In the genomic region with DNA sequence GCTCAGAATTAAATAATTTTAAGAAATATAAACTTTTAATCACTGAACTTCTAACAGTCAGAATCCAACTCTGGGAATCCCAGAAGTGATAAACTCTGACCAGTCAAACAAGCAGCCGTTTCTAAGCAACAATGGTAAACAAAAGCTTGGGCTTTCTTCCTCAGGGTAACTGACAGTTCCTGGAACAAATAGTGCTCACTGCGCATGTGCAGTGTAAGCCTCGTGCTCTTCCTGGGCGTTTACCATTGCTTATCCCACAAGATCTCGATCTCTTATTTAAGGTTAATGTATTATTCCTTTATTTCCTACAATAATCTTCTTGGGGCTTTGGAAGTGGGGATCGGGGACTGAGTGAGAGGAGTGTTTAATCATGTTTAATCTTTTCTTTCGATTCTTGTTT, we compare ENCODE assay signal across 31 mouse cellular contexts. TPM values are rescaled to one million over a fixed set of nuclear protein-coding genes. Genes with fewer than 3 reads are reported as not detected.
DNase-seq lines count a peak whose midpoint lies in the region; TF ChIP-seq lines count a peak whose summit lies in the region.
"Had no signal": no experiment of that assay in that cellular context is flagged by ENCODE, and none has a peak within 500 bp of the region (broad histone marks: within the 10 kb centered on the region; RNA-seq: fewer than 3 reads in every experiment).

A26c2 (minus strand) TSS at position 101 of the 400 bp plus-strand sequence.

- TF ChIP-seq CTCF in testis, adult 2 months (IDR thresholded peaks at IDR 0.05; ENCODE audit: control insufficient read depth, insufficient read depth, insufficient replicate concordance, low read depth, low read length), result no peak

- peak within 1 kb of the TSS; percentile 72 for H3K27ac ChIP-seq in testis, adult 2 months (ENCODE audit: control insufficient read depth, insufficient read depth, low read depth, low read length)
- H3K27ac ChIP-seq: embryonic facial prominence, embryonic 13.5 days; embryonic facial prominence, embryonic 15.5 days; forebrain, embryonic 10.5 days; forebrain, embryonic 12.5 days had no signal

- no peaks in the 10 kb centered on the region for H3K4me1 ChIP-seq in testis, adult 2 months (ENCODE audit: control insufficient read depth, insufficient read depth, low read length)
- H3K4me1 ChIP-seq: embryonic facial prominence, embryonic 13.5 days; embryonic facial prominence, embryonic 15.5 days; forebrain, embryonic 10.5 days; forebrain, embryonic 12.5 days had no signal

- H3K36me3 ChIP-seq in testis, adult 2 months (ENCODE audit: control insufficient read depth, insufficient read depth, low read length), result no peaks in the 10 kb centered on the region
- H3K36me3 ChIP-seq: embryonic facial prominence, embryonic 13.5 days; embryonic facial prominence, embryonic 15.5 days; forebrain, embryonic 10.5 days; forebrain, embryonic 12.5 days had no signal

- no peak for TF ChIP-seq POLR2A in testis, adult 2 months (IDR thresholded peaks at IDR 0.05; ENCODE audit: control insufficient read depth, low read depth, low read length)

- H3K4me3 ChIP-seq in testis, adult 2 months (ENCODE audit: control insufficient read depth, low read depth, low read length), result peak within 1 kb of the TSS; percentile 83
- H3K4me3 ChIP-seq: embryonic facial prominence, embryonic 13.5 days; embryonic facial prominence, embryonic 15.5 days; erythroblast, embryonic 14.5 days; forebrain, embryonic 10.5 days; forebrain, embryonic 12.5 days had no signal

- no peaks in the 10 kb centered on the region for H3K27me3 ChIP-seq in testis, adult 2 months (ENCODE audit: control insufficient read depth, insufficient read depth, low read length)
- H3K27me3 ChIP-seq: CH12.LX; embryonic facial prominence, embryonic 13.5 days; embryonic facial prominence, embryonic 15.5 days; forebrain, embryonic 12.5 days had no signal

- no peak for DNase-seq in testis, postnatal 10 days (ENCODE audit: low spot score)
- peak; percentile 16 for DNase-seq in ZHBTc4 (ENCODE audit: low read depth, low spot score)
- no peak for DNase-seq in frontal cortex, adult 2 months (ENCODE audit: extremely low spot score in 1 of 2, low spot score in 1 of 2)
- no peak for DNase-seq in gastrocnemius, postnatal 25 days
- DNase-seq: adrenal gland, adult 2 months; adrenal gland, postnatal 10 days; adrenal gland, postnatal 25 days; B cell, adult 2 months; cerebellum, adult 11 months; cerebellum, adult 18-20 months; cerebellum, adult 8-10 months; cerebellum, adult 9-11 months; cerebellum, postnatal 14 days; cerebellum, postnatal 36 days; embryo, embryonic 11 days had no signal

RNA-seq across cellular contexts. Expression of gene A26c2, which starts in this region (rescaled TPM):
- 2.1 and 3.6 TPM in 2 replicates for polyA plus RNA-seq in testis, adult 2 months (2012; rRNA removed)
- polyA plus RNA-seq in frontal cortex, adult 2 months (2012; rRNA removed), result not detected in 2 replicates
- total RNA-seq in gastrocnemius, postnatal 25 days (2021), result not detected
- total RNA-seq: adrenal gland, adult 2 months; adrenal gland, postnatal 10 days; adrenal gland, postnatal 25 days; adrenal gland, postnatal 4 days; CH12.LX; common myeloid progenitor, adult 5-6 weeks; ES-E14; MEL had no signal
- polyA plus RNA-seq: adrenal gland, adult 2 months; brain, embryonic 14.5 days; CD4-positive, CD25-positive, alpha-beta regulatory T cell, adult 4 months; embryonic facial prominence, embryonic 11.5 days; embryonic facial prominence, embryonic 13.5 days; embryonic facial prominence, embryonic 15.5 days; erythroblast, embryonic 14.5 days; forebrain, embryonic 10.5 days; forebrain, embryonic 12.5 days; forebrain, embryonic 14.5 days; forebrain, embryonic 16.5 days had no signal
